Mouse (Mus musculus): ENCODE measurements around the gene Kif18b. TPM values are rescaled to one million over a fixed set of nuclear protein-coding genes. Genes with fewer than 3 reads are reported as not detected.

The Kif18b gene
- polyA plus RNA-seq, 1 experiment, result not detected

- Histone ChIP-seq H3K4me1 (ENCODE audit: control insufficient read depth, insufficient read depth, insufficient read length, low read length) (no peaks in the 10 kb centered on the region), H3K27ac (replicated peaks; ENCODE audit: low read depth, low read length) (no peak overlapping the region), H3K4me3 (ENCODE audit: insufficient read depth, low read depth, low read length) (no peak overlapping the region)
Observed at GRCm38 (mm10) chr11:102901199-102901598, 23.7 kb downstream of the Kif18b start.

GRCm38 (mm10) chr11:102900763-102901162 is 24.2 kb downstream of the Kif18b start, which contains the start of gene Gfap:
Gfap (minus strand) TSS chr11:102900912.
- Histone ChIP-seq H3K4me3 (ENCODE audit: insufficient read depth, low read depth, low read length) (no peak within 1 kb of the TSS), H3K4me1 (ENCODE audit: control insufficient read depth, insufficient read depth, insufficient read length, low read length) (no peaks in the 10 kb centered on the region), H3K27ac (replicated peaks; ENCODE audit: low read depth, low read length) (no peak within 1 kb of the TSS)

GRCm38 (mm10) chr11:102898408-102898807 is 26.5 kb downstream of the Kif18b start:
- Histone ChIP-seq H3K4me3 (ENCODE audit: insufficient read depth, low read depth, low read length) (no peak overlapping the region), H3K4me1 (ENCODE audit: control insufficient read depth, insufficient read depth, insufficient read length, low read length) (no peaks in the 10 kb centered on the region), H3K27ac (replicated peaks; ENCODE audit: low read depth, low read length) (no peak overlapping the region)

- Histone ChIP-seq H3K4me3 (ENCODE audit: insufficient read depth, low read depth, low read length) (no peak overlapping the region), H3K27ac (replicated peaks; ENCODE audit: low read depth, low read length) (no peak overlapping the region), H3K4me1 (ENCODE audit: control insufficient read depth, insufficient read depth, insufficient read length, low read length) (no peaks in the 10 kb centered on the region)
Observed at GRCm38 (mm10) chr11:102896641-102897040, 28.3 kb downstream of the Kif18b start.

- Histone ChIP-seq H3K27ac (replicated peaks; ENCODE audit: low read depth, low read length) (no peak overlapping the region), H3K4me1 (ENCODE audit: control insufficient read depth, insufficient read depth, insufficient read length, low read length) (no peaks in the 10 kb centered on the region)
Observed at GRCm38 (mm10) chr11:102895779-102896178, 29.1 kb downstream of the Kif18b start.

GRCm38 (mm10) chr11:102894716-102895115 is 30.2 kb downstream of the Kif18b start:
- no peak overlapping the region for H3K27ac ChIP-seq (replicated peaks; ENCODE audit: low read depth, low read length)
- H3K4me1 ChIP-seq (ENCODE audit: control insufficient read depth, insufficient read depth, insufficient read length, low read length), result no peaks in the 10 kb centered on the region
- no peak overlapping the region for H3K4me3 ChIP-seq (ENCODE audit: insufficient read depth, low read depth, low read length)

More at GRCm38 (mm10) chr11:102895779-102896178, 29.1 kb downstream of the Kif18b start:
- no peak overlapping the region for H3K4me3 ChIP-seq (ENCODE audit: insufficient read depth, low read depth, low read length)

- Histone ChIP-seq H3K27ac (replicated peaks; ENCODE audit: low read depth, low read length) (no peak overlapping the region), H3K4me3 (ENCODE audit: insufficient read depth, low read depth, low read length) (peak overlapping the region; percentile 39), H3K4me1 (ENCODE audit: control insufficient read depth, insufficient read depth, insufficient read length, low read length) (no peaks in the 10 kb centered on the region)
Observed at GRCm38 (mm10) chr11:102893015-102893651, 31.8 kb downstream of the Kif18b start.

GRCm38 (mm10) chr11:102890096-102890495 is 34.8 kb downstream of the Kif18b start:
- Histone ChIP-seq H3K27ac (replicated peaks; ENCODE audit: low read depth, low read length) (no peak overlapping the region), H3K4me1 (ENCODE audit: control insufficient read depth, insufficient read depth, insufficient read length, low read length) (no peaks in the 10 kb centered on the region), H3K4me3 (ENCODE audit: insufficient read depth, low read depth, low read length) (no peak overlapping the region)

- no peak overlapping the region for H3K27ac ChIP-seq (replicated peaks; ENCODE audit: low read depth, low read length)
- no peak overlapping the region for H3K4me3 ChIP-seq (ENCODE audit: insufficient read depth, low read depth, low read length)
- no peaks in the 10 kb centered on the region for H3K4me1 ChIP-seq (ENCODE audit: control insufficient read depth, insufficient read depth, insufficient read length, low read length)
Observed at GRCm38 (mm10) chr11:102888135-102888534, 36.8 kb downstream of the Kif18b start.

- no peak overlapping the region for H3K4me3 ChIP-seq (ENCODE audit: insufficient read depth, low read depth, low read length)
- H3K4me1 ChIP-seq (ENCODE audit: control insufficient read depth, insufficient read depth, insufficient read length, low read length), result no peaks in the 10 kb centered on the region
- no peak overlapping the region for H3K27ac ChIP-seq (replicated peaks; ENCODE audit: low read depth, low read length)
Observed at GRCm38 (mm10) chr11:102887433-102887832, 37.5 kb downstream of the Kif18b start.

- 0 out of 2 replicates have a peak, but pooled peaks cover 2% of the 10 kb centered on the region for H3K4me1 ChIP-seq (ENCODE audit: control insufficient read depth, insufficient read depth, insufficient read length, low read length)
- H3K27ac ChIP-seq (replicated peaks; ENCODE audit: low read depth, low read length), result no peak within 1 kb of the TSS
Observed at GRCm38 (mm10) chr11:102884616-102885219, 40.2 kb downstream of the Kif18b start, which contains the start of gene Fam187a. Fam187a (plus strand) TSS chr11:102885169.

GRCm38 (mm10) chr11:102881314-102882198 is 43.4 kb downstream of the Kif18b start:
- Histone ChIP-seq H3K27ac (replicated peaks; ENCODE audit: low read depth, low read length) (no peak overlapping the region), H3K4me1 (ENCODE audit: control insufficient read depth, insufficient read depth, insufficient read length, low read length) (0 out of 2 replicates have a peak, but pooled peaks cover 2% of the 10 kb centered on the region), H3K4me3 (ENCODE audit: insufficient read depth, low read depth, low read length) (peak overlapping the region; percentile 76)

More at GRCm38 (mm10) chr11:102884616-102885219, 40.2 kb downstream of the Kif18b start, which contains the start of gene Fam187a:
- no peak within 1 kb of the TSS for H3K4me3 ChIP-seq (ENCODE audit: insufficient read depth, low read depth, low read length)

GRCm38 (mm10) chr11:102880585-102881313 is 44.2 kb downstream of the Kif18b start, which contains the start of the genes Eftud2 and Ccdc103:
Eftud2 (minus strand) TSS chr11:102880985.
Ccdc103 (plus strand) TSS chr11:102881204.
- H3K4me3 ChIP-seq (ENCODE audit: insufficient read depth, low read depth, low read length), result peak within 1 kb of the TSS; percentile 76
- peak within 1 kb of the TSS; percentile 93 for H3K27ac ChIP-seq (replicated peaks; ENCODE audit: low read depth, low read length)
- 0 out of 2 replicates have a peak, but pooled peaks cover 2% of the 10 kb centered on the region for H3K4me1 ChIP-seq (ENCODE audit: control insufficient read depth, insufficient read depth, insufficient read length, low read length)

- no peak overlapping the region for H3K4me3 ChIP-seq (ENCODE audit: insufficient read depth, low read depth, low read length)
Observed at GRCm38 (mm10) chr11:102879558-102879957, 45.4 kb downstream of the Kif18b start.

More at GRCm38 (mm10) chr11:102879558-102879957, 45.4 kb downstream of the Kif18b start:
- H3K4me1 ChIP-seq (ENCODE audit: control insufficient read depth, insufficient read depth, insufficient read length, low read length), result 0 out of 2 replicates have a peak, but pooled peaks cover 2% of the 10 kb centered on the region
- no peak overlapping the region for H3K27ac ChIP-seq (replicated peaks; ENCODE audit: low read depth, low read length)
